Mouse (Mus musculus): Measurements from ENCODE around the gene Dcakd. TPM values are rescaled to one million over a fixed set of nuclear protein-coding genes. Genes with fewer than 3 reads are reported as not detected.
A peak's percentile ranks its signal among the peaks of the same experiment; 100 is the strongest.

Dcakd gene
- total RNA-seq (2014; rRNA removed) = 154 and 191 TPM in 2 replicates
- polyA plus RNA-seq (2015; fragmentation: Nextera tagmentation; extraction: Ambion mirVana) = 165 and 173 TPM in 2 replicates

DNA sequence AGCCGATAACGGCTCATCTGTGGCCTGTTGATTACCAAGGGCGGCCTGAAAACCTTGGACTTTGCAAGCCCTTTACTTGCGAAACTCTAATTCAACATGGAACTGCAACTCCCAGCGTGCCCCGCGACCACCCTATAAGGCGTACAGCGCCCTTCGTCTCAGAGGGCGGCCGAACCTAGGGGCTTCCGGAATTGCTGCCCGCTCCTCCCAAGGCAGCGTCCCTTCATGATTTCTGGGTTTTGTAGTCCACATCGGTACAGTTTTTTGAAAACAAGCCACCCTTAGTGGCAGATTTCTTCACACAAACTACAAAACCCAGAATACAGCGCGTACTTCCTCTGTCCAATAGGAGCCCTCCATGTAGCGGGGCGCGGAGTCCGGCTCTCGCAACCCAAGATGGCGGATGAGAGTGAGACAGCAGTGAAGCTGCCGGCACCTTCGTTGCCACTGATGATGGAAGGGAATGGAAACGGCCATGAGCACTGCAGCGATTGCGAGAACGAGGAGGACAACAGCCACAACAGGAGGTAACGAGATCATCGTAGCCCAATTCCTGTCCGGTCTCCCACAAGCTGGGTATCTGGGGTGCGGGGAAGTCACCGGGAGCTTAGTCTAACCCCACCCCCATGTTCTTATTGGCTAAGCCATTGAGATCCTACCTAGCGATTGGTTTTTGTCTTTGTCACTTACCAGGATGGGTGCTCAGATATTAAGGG lies at the start of gene Dcakd, which contains the start of gene Nmt1:
Gene Dcakd (minus strand): TSS at position 158 of the 716 bp plus-strand sequence.
Gene Nmt1 (plus strand): TSS at position 15 of the 716 bp plus-strand sequence.
- Histone ChIP-seq H3K9me3 (ENCODE audit: low read length) (no peaks in the 10 kb centered on the region), H3K27ac (ENCODE audit: low read depth, low read length) (peak within 1 kb of the TSS; percentile 81), H3K36me3 (ENCODE audit: insufficient read depth, low read length) (no peaks in the 10 kb centered on the region), H3K9ac (replicated peaks; ENCODE audit: low read length, poor library complexity, severe bottlenecking) (peak within 1 kb of the TSS; percentile 73), H3K27me3 (ENCODE audit: insufficient read depth, low read length) (no peaks in the 10 kb centered on the region), H3K4me3 (ENCODE audit: low read depth, low read length) (peak within 1 kb of the TSS; percentile 66), H3K4me2 (ENCODE audit: low read depth, low read length, poor library complexity, severe bottlenecking) (peak within 1 kb of the TSS; percentile 58), H3K4me1 (ENCODE audit: insufficient read depth, low read length) (peaks cover 12% of the 10 kb centered on the region; the same call in 1 of the 2 replicates)
- DNase-seq (ENCODE audit: low spot score) (peak; percentile 99), ATAC-seq (ENCODE audit: low FRiP score) (peak; percentile 99)
- under 1% methylated on average over 36 of the region's 36 CpGs for WGBS
- peak; percentile 10; the same call in 1 of the 2 replicates for TF ChIP-seq CTCF (IDR thresholded peaks at IDR 0.05)

GRCm38 (mm10) chr11:103076581-103076980 lies 48.4 kb upstream of the Dcakd start:
- Histone ChIP-seq H3K4me2 (ENCODE audit: low read depth, low read length, poor library complexity, severe bottlenecking) (no peak overlapping the region), H3K27me3 (ENCODE audit: insufficient read depth, low read length) (peaks cover 14% of the 10 kb centered on the region; the same call in 1 of the 2 replicates), H3K9me3 (ENCODE audit: low read length) (no peaks in the 10 kb centered on the region), H3K27ac (ENCODE audit: low read depth, low read length) (no peak overlapping the region), H3K4me1 (ENCODE audit: insufficient read depth, low read length) (peaks cover 5% of the 10 kb centered on the region; the same call in 1 of the 2 replicates), H3K9ac (replicated peaks; ENCODE audit: low read length, poor library complexity, severe bottlenecking) (no peak overlapping the region), H3K4me3 (ENCODE audit: low read depth, low read length) (no peak overlapping the region), H3K36me3 (ENCODE audit: insufficient read depth, low read length) (no peaks in the 10 kb centered on the region)
- whole genome bisulfite sequencing = 84% methylated on average over 8 of the region's 8 CpGs
- DNase-seq (ENCODE audit: low spot score) (no peak), ATAC-seq (ENCODE audit: low FRiP score) (no peak)
- TF ChIP-seq CTCF (IDR thresholded peaks at IDR 0.05) = no peak

GRCm38 (mm10) chr11:103076010-103076409 lies 47.9 kb upstream of the Dcakd start:
- peaks cover 5% of the 10 kb centered on the region; the same call in 1 of the 2 replicates for H3K4me1 ChIP-seq (ENCODE audit: insufficient read depth, low read length)
- no peak overlapping the region for H3K4me3 ChIP-seq (ENCODE audit: low read depth, low read length)
- DNase-seq (ENCODE audit: low spot score) (no peak), ATAC-seq (ENCODE audit: low FRiP score) (no peak)
- no peak overlapping the region for H3K9ac ChIP-seq (replicated peaks; ENCODE audit: low read length, poor library complexity, severe bottlenecking)
- TF ChIP-seq CTCF (IDR thresholded peaks at IDR 0.05) = no peak
- no peaks in the 10 kb centered on the region for H3K36me3 ChIP-seq (ENCODE audit: insufficient read depth, low read length)
- H3K4me2 ChIP-seq (ENCODE audit: low read depth, low read length, poor library complexity, severe bottlenecking) = no peak overlapping the region
- no peak overlapping the region for H3K27ac ChIP-seq (ENCODE audit: low read depth, low read length)
- peaks cover 9% of the 10 kb centered on the region; the same call in 1 of the 2 replicates for H3K27me3 ChIP-seq (ENCODE audit: insufficient read depth, low read length)
- H3K9me3 ChIP-seq (ENCODE audit: low read length) = no peaks in the 10 kb centered on the region
- WGBS = 94% methylated on average over 7 of the region's 7 CpGs

DNA sequence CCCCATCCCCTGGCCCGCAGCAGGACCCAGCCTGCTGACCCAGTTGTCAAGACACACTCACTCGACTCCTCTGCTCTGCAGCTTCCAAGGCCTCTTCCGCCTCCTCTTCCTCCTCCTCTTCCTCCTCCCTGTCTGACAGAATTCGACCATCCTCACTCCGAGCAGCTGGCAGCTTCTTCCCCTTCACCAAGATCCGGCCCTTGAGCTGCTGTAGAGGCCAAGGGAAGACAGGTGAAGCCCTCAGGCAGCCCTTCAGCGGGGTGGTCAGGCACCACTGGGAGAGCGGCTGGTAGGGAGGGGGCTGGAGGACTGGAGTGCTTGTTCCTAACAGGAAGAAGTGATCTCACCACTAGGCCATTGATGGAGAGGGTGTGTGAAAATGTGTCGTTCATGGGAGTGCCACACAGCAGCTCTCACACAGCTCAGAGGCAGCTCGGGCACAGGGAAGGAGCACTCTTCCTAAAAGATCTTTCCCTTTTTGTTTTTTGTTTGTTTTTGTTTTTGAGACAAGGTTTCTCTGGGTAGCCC lies 46.7 kb upstream of the Dcakd start:
- H3K4me1 ChIP-seq (ENCODE audit: insufficient read depth, low read length) = peaks cover 5% of the 10 kb centered on the region; the same call in 1 of the 2 replicates
- H3K36me3 ChIP-seq (ENCODE audit: insufficient read depth, low read length) = peaks cover 9% of the 10 kb centered on the region; the same call in 1 of the 2 replicates
- H3K4me2 ChIP-seq (ENCODE audit: low read depth, low read length, poor library complexity, severe bottlenecking) = no peak overlapping the region
- H3K9ac ChIP-seq (replicated peaks; ENCODE audit: low read length, poor library complexity, severe bottlenecking) = no peak overlapping the region
- no peak overlapping the region for H3K27ac ChIP-seq (ENCODE audit: low read depth, low read length)
- no peaks in the 10 kb centered on the region for H3K9me3 ChIP-seq (ENCODE audit: low read length)
- no peak overlapping the region for H3K4me3 ChIP-seq (ENCODE audit: low read depth, low read length)
- 25% methylated on average over 10 of the region's 10 CpGs for WGBS
- peaks cover under 1% of the 10 kb centered on the region; the same call in 1 of the 2 replicates for H3K27me3 ChIP-seq (ENCODE audit: insufficient read depth, low read length)
- DNase-seq (ENCODE audit: low spot score) (no peak), ATAC-seq (ENCODE audit: low FRiP score) (no peak)
- no peak for TF ChIP-seq CTCF (IDR thresholded peaks at IDR 0.05)

GRCm38 (mm10) chr11:103074121-103074650 lies 46.1 kb upstream of the Dcakd start:
- Histone ChIP-seq H3K27ac (ENCODE audit: low read depth, low read length) (no peak overlapping the region), H3K4me1 (ENCODE audit: insufficient read depth, low read length) (peaks cover 5% of the 10 kb centered on the region; the same call in 1 of the 2 replicates), H3K4me2 (ENCODE audit: low read depth, low read length, poor library complexity, severe bottlenecking) (no peak overlapping the region), H3K4me3 (ENCODE audit: low read depth, low read length) (no peak overlapping the region), H3K27me3 (ENCODE audit: insufficient read depth, low read length) (no peaks in the 10 kb centered on the region), H3K9me3 (ENCODE audit: low read length) (no peaks in the 10 kb centered on the region), H3K36me3 (ENCODE audit: insufficient read depth, low read length) (peaks cover 14% of the 10 kb centered on the region; the same call in 1 of the 2 replicates), H3K9ac (replicated peaks; ENCODE audit: low read length, poor library complexity, severe bottlenecking) (no peak overlapping the region)
- no peak for ATAC-seq (ENCODE audit: low FRiP score)
- TF ChIP-seq CTCF (IDR thresholded peaks at IDR 0.05) = no peak
- no peak for DNase-seq (ENCODE audit: low spot score)
- WGBS = 58% methylated on average over 10 of the region's 10 CpGs

All from midbrain, postnatal 0 days (tissue).